Mouse (Mus musculus): ENCODE data around the gene Dpy19l3. TPM values are rescaled to one million over a fixed set of nuclear protein-coding genes. Genes with fewer than 3 reads are reported as not detected.

Dpy19l3 gene
- 0.90 TPM for polyA plus RNA-seq (2014; fragmentation: Illumina TruSeq; extraction: RNeasy Lipid Tissue Mini Kit (QIAGEN cat#74804); ENCODE audit: low read depth, low replicate concordance)

GRCm38 (mm10) chr7:35754033-35754885 is at the start of gene Dpy19l3:
Gene Dpy19l3 (minus strand): TSS chr7:35754454.

DNA sequence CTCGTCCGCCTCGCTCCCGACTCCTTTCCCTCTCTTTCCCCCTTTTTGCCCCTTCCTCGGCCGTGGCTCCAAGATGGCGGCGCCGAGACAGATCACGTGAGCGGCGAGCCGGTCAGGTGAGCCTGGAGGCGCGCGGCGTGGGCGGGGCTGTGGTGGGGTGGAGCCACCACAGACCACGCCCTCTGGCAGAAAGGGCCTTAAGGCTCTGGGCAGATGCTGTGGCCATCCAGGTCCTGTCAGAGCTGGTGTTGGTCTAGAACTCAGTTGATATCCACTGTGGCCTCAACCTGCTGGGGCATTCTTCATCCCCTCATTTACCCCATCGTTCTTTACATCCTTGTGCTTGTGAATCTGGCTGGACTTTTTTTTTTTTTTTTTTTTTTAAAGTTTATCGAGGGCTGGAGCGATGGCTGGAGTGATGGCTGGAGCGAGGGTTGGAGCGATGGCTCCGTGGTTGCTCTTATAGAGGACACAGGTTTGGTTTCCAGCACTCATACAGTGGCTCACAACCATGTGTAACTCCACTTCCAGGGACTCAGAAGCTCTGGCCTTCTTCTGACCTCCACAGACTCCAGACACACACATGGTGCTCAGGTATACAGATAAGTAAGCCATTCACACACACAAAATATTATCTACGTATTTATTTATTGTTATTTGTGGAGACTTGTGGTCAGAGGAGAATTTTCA is 48.8 kb upstream of the Dpy19l3 start, which contains the start of gene Zfp507:
Gene Zfp507, minus strand, starts transcription at position 98 of the 690 bp plus-strand sequence.

DNA sequence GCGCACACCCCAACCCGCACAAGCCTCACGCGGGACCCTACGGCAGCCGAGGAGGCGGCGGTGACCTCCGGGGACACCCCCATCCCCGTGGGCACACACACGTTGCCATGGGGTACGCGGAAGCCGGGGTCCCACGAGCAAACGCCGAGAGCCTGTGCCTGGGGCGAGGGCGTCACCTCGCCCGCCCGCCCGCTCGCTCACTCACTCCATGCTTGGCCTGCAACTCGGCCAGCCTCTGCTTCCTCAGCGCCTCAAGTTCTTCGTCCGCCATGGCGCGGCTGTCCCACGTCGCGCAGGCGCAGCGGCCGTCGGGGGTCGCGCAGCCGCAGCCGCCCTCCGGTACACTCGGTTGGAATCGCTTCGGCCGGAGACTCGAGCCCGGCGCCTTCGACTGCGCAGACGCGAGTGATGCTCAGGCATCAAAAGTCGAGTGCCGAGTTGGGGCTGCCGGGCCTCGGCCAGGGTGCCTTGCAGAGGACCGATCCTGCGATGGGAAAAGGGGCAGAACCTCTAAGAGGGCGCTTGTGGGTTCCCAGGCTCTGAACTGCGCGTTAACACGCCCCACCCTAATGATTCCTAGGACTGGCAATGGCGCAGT is 107.1 kb downstream of the Dpy19l3 start, which contains the start of gene Pdcd5:
Gene Pdcd5, minus strand, starts transcription at position 421 of the 598 bp plus-strand sequence.

Other genes starting within 250 kb of the Dpy19l3 start
- gene Tdrd12, start 216.7 kb downstream of the Dpy19l3 start, polyA plus RNA-seq (2014; fragmentation: Illumina TruSeq; extraction: RNeasy Lipid Tissue Mini Kit (QIAGEN cat#74804); ENCODE audit: low read depth, low replicate concordance) = not detected
- gene Nudt19, start 198.2 kb downstream of the Dpy19l3 start, polyA plus RNA-seq (2014; fragmentation: Illumina TruSeq; extraction: RNeasy Lipid Tissue Mini Kit (QIAGEN cat#74804); ENCODE audit: low read depth, low replicate concordance) = 170 TPM
- gene Rgs9bp, start 168.9 kb downstream of the Dpy19l3 start, polyA plus RNA-seq (2014; fragmentation: Illumina TruSeq; extraction: RNeasy Lipid Tissue Mini Kit (QIAGEN cat#74804); ENCODE audit: low read depth, low replicate concordance) = not detected
- 8.0 TPM for gene Ankrd27, start 168.2 kb downstream of the Dpy19l3 start, polyA plus RNA-seq (2014; fragmentation: Illumina TruSeq; extraction: RNeasy Lipid Tissue Mini Kit (QIAGEN cat#74804); ENCODE audit: low read depth, low replicate concordance)
- 114 TPM for gene Pdcd5, start 106.9 kb downstream of the Dpy19l3 start, polyA plus RNA-seq (2014; fragmentation: Illumina TruSeq; extraction: RNeasy Lipid Tissue Mini Kit (QIAGEN cat#74804); ENCODE audit: low read depth, low replicate concordance)
- 5.8 TPM for gene Zfp507, start 48.5 kb upstream of the Dpy19l3 start, polyA plus RNA-seq (2014; fragmentation: Illumina TruSeq; extraction: RNeasy Lipid Tissue Mini Kit (QIAGEN cat#74804); ENCODE audit: low read depth, low replicate concordance)